Mouse (Mus musculus) megakaryocyte, adult 5-6 weeks (primary cell): ENCODE results near the gene Cd9. TPM values are rescaled to one million over a fixed set of nuclear protein-coding genes. Genes with fewer than 3 reads are reported as not detected.

Source experiments
- ATAC-seq: 2 replicates; pipeline ENCODE4 v1.8.0; 2016; ENCODE audit warnings: mild to moderate bottlenecking, inconsistent platforms; ENCODE audit not compliant: poor library complexity, severe bottlenecking
- total RNA-seq, 2 experiments: library from RNA; stranded (forward) in 1 of 2; stranded (reverse) in 1 of 2; fragments of 153-499, 151-499 nt in 1 of 2; fragments of 221-1000, 200-1000 nt in 1 of 2; gene quantifications; 2 replicates each; pipeline versions ENCODE4 v1.2.3 to v1.2.4; 2015 to 2017

Cd9 gene
- total RNA-seq, 2 experiments from 2014 or later = 65.5 to 100 TPM

DNA sequence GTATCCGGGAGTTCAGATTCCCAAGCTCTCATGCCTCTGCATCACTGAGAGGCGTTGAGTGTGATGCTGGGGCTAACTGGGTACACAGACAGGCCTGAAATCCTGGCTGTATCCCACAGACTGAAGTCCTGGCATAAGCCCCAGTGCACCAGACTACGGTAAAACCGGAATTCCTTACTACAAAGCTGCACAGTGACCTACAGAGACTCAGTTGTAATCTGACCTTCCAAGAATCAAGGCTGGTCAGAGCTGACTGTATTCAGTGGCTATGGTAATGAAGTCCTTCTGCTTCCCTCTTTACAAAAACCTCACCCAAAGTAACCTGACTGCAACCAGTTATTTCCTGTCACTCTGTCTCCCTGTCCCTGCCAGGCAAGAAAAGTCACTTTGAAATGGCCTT lies 47.4 kb downstream of the Cd9 start:
- 0 out of 2 replicates have a peak, but pooled peaks have one; percentile 13 for ATAC-seq

DNA sequence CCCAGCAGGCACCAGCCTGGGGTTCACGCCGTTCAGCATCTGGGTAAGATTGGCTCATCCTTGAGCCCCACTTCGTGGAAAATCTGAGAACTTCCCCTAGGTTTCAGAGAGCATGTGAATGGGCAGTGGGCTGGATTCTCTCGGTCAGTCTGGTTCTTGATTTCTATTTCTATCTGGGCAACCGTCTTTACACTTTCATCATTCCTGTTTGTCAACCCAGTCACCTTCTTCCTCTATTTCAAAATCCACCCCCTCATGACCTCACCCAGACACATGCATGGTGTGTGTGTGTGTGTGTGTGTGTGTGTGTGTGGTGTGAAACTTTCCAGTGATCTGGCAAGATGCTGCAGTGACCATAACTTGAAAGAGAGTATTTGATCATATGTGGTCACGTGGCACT lies 49.2 kb downstream of the Cd9 start:
- peak; percentile 91 for ATAC-seq

DNA sequence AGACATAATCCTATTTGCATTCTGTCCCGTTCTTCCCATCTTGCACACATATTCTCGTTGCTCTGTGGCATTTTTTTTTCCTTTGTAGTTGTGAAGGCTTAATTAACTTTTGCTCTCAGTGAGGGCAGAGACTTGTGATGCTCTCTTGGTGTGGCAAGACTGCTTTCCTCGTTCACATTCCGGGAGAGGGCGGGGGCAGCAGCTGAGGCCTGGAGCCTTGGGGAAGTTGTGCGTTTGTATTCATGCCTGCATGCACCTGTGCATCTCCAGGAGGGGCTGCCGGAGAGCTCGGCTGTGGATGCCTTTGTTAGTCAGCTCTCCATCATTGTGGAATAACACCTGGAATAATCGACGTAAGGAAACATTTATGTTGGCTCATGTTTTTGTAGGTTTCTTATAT lies 52.0 kb downstream of the Cd9 start:
- ATAC-seq = no peak

DNA sequence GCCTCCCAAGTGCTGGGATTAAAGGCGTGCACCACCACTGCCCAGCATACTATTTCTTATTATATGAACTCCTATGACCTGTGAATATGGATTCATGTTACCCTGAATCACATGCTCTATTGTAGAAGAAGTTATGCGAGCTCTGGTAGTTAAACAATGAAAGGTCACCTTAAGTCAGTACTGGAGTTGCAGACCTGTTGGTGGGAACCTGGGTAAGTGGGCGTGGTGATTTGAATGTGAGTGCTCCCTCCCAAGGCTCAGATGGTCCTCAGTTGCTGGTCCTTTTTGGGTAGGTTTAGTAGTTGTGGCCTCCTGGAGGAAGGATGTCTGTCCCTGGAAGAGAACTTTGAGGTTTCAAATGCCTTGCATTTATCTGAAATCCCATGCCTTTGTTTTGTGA lies 57.8 kb downstream of the Cd9 start:
- ATAC-seq = no peak

DNA sequence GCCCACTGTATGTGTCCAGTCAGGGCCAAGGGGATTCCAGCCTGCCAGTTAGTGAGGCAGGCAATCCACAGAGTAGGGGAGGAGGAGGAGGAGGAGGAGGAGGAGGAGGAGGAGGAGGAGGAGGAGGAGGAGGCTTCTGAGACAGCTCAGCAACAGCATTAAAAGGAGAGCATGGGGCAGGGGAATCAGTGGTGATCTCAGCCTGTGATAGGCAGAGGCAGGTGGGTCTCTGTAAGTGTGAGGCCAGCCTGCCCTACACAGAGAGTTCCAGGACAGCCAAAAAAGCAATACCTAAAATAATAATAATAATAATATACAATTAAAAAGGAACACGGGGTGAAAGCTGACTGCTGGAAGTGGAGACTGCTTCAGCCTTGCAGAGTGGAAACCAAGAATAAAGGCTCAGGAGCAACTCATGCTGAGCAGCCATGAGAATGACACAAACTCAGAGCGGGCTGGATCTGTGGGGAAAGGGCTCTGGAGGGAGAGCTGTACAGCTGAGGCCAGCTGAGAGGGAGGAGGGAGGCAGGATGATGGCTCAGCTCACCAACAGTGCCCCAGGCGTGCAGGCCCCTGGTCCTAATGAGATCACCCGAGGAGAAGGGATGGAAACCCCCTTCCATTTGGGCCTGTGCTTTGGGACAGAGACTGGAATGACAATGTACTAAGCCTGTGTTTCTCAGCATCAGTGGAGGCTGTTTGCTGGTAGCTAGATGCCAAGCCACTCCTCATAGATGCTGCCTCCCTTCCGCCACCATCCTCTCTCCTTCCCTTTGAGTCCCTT lies 59.7 kb downstream of the Cd9 start:
- no peak for ATAC-seq

DNA sequence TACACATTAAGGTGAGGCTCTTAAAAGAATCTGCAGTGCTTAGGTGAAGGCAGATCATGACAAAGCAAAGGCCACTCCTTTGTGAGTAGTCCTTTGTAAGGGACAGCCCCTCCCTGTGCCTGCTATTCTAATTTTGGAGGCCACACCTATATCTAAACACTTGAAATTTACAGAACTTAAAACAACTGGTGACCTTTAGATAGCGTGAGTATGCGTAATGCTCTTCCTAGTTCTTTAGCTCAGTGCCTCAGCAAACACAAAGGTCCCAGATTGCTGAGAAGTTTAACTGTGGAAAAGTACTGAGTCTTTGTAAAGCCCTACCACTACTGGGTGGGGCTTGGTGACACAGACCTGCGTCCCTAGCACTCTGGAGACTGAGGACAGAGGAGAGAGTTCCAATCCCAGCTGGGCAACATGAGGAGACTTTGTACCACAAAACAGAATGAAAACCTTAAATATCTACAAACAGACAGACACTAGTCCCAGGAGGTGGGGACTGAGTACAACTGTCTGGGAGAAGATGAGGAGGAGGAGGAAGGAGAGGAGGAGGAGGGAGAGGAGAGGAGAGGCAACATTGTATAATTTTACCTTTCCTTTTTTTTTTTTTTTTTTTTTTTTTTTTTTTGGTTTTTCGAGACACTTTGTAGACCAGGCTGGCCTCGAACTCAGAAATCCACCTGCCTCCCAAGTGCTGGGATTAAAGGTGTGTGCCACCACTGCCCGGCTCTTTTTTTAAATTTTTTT lies 60.7 kb downstream of the Cd9 start:
- ATAC-seq = peak; percentile 53

DNA sequence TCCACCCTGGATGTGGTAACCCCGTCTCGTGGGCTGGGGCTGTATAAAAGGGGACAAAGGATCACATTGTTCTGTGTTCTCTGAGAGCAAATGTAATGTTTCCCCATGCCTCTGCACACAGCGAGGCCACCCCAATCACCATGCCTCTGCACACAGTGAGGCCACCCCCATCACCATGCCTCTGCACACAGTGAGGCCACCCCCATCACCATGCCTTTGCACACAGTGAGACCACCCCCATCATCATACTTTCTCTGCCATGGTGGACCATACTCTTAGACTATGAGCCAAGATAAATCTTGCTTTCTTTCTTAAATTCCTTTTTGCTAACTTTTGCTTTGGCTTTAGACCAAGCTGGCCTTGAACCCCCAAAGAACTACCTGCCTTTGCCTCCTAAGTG lies 61.3 kb downstream of the Cd9 start:
- no peak for ATAC-seq

DNA sequence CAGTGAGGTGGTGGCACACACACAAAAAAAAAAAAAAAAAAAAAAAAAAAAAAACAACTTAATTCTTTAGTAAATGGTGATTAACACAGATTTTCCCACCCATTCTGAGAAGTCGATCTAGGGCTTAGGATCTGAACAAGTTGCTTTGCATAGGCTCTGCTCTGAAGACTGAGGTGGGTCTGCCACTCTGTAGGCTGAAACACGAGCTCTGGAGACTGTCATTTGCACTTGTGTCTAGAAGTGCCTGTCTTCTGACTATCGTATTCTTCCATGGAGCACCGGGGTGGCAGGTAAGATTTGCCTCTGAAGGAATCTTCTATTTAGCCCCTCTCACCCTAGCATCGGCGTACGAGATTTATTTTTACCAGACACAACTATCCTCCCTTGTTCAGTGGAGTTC lies 62.1 kb downstream of the Cd9 start:
- ATAC-seq = no peak

DNA sequence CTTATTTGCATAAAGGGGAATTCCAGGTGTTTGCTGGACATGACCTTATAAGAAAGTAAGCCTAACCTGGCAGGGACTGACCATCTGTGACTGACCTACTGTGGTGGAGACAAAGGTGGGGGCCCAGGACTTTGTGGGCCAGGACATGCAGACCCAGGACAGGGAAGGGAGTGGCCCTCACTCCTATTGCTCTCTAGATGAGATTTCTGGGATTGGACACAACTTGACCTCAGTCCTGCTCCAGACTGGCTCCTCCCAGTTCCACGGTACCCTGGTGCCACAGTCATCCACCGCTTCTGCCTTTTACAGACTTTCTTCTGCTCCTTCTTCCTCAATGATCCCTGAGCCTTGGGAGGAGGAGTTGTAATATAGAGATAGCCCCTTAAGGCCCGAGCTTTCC lies 63.6 kb downstream of the Cd9 start:
- no peak for ATAC-seq

DNA sequence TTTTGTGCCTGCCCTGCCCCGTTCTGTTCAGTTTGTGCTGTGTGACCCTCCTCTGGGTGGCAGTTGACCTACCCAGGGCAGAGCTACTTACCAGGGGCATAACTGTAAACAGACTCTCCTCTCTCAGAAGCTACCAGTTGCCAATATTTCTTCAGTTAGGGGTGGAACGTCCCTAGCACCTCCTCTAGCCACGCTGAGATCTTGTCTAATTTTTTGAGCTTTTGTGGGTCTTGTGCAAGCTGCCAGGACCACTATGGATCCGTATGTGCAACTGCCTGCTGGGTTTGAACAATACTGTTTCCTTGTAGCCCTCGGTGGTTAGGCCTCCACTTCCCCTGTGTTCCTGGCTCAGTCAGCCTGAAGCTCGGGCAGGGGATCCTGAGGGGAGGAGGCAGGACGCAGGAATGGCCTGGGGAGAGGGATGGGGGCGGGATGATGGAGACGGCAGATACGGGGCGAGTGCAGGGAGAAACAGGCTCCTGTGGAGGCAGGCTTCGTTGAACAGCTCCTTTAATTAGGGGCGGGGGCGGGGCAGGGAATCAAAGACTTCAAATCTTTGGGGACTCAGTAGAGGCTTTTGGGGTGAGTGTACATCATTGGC lies 64.1 kb downstream of the Cd9 start:
- ATAC-seq = peak; percentile 19

DNA sequence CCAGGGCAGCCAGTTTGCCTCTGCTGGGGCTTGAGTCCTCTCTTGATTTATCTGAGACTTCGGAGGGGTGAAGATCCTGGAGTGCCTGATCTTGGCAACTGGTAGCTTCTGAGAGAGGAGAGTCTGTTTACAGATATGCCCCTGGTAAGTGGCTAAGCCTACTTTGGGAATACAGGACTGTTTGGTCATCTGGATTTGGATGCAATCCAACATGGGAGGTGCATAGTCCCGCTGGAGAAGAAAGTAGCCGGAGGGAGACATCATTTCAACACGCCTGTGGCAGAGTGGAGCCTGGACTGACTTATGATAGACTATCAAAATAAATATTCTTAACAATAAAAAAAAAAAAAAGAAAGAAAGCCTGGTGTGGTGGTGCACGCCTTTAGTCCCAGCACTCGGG lies 64.8 kb downstream of the Cd9 start:
- ATAC-seq = no peak

DNA sequence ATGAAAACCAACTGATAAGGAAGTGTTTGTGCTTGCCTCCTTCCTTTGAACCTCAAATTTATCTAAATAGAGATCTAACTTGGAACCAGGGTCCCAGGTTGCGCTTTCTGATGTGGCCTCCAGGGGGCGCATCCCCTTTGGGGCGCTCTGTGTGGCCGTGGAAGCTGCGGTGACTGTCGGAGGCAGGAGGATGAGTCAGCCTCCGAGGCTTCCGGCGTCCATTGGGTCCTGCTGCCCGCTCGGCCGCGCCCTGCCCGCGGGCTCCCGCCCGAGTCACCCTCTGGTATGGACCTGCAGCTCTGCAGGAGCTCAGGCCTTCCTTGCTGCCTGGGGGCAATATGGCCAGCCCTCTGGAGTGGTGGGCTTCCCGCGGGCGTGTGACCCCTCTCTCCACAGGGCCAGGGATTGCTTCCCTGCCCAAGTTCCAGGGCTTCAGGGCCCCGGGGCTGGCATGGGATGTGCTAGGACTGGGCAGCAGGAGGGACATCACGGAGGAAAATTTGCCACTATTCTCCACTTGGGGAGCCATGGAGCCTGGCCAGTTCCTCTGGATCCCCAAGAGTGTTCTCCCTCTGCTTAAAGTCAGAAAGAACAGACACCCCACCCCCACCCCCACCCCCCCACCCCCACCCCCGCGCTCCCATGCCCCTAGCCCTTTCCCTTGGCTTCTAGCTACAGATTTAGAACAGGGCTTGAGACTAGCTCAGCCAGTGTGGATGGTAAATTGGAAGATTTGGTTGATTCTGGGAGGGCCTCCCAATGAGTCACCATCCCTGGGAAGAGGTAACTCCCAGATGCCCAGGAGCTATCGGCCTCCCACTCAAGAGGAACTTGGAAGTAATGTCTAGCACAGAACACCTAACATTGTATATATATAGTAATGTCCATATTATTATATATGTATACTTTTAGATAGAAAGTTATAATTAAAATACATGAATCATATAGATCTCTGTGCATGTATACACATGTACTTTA lies 67.9 kb downstream of the Cd9 start:
- peak; percentile 87 for ATAC-seq

DNA sequence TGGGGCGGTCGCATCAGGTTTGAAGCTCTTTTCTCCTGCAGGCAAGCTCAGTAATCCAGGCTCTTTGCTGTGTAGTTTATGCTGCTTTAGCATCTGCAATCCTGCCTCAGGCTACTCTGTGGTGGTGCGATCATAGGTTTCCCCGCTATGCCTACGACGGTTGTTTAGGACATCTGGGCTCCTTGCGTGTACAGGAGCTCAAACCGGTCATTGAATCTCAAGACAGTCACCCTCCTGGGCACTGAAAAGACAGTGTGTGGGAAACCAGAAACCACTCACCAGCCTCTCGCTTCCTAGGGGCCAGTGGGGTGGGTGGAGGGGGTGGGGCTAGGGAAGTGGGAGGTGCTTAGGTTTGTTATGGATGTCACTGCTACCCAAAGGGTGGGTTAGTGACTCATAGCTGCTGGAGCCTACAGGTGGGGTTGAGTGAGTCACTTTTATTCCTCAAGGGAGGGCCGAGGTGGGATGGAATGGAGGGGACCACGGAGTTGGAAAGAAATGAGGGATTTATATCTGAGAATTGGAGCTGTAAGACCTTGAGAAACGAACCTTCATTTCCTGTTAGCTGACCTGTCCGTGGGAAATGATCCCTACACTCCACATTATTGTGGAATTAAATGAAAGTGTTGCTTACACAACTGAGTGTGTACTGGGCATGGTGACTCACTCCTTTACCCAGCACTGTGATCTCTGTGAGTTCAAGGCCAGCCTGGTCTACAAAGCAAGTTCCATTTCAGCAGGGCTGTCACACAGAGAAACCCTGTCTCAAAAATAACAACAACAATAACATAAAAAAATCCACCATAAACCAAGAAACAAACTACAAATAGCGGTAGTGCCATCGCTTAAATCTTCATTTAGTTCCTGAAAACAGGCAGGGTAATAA lies 69.1 kb downstream of the Cd9 start:
- peak; percentile 17; the same call in 1 of the 2 replicates for ATAC-seq

DNA sequence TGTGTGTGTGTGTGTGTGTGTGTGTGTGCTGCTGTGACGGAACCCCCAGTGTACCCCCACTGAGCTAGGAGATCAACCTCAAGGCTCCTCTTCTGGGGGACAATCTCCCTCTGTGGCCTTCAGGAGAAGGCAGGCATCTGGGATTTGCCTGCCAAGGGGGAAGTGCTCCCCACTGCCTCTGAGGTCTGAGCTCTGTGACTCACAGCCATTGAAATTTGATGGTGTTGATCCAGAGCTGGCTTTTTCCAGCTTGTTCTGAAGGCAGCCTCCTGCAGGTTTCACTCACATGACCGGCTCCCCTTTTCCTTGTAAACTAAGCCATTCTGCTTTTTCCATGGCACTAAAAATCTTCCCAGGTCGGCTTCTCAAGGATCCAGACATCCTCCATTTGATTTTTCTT lies 70.4 kb downstream of the Cd9 start:
- ATAC-seq = no peak

DNA sequence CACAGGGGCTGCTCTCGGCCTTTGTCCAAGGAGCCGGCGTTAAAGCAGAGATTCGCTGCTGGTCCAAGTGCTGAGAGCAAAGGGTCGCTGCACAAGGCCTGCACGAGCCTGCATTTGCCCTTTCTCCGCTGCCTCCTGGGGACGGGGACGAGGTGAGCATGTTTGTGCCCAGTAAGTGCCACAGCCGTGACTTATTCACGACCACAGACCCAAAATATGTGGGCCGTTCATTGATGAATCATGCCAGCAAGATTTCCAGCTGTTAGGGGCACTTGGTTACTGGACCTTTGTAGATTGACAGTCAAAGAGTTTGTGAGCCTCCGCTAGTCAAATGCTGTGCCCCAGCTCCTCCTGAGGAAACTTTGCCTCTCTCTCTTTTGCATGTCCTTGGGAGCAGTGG lies 71.1 kb downstream of the Cd9 start:
- no peak for ATAC-seq

DNA sequence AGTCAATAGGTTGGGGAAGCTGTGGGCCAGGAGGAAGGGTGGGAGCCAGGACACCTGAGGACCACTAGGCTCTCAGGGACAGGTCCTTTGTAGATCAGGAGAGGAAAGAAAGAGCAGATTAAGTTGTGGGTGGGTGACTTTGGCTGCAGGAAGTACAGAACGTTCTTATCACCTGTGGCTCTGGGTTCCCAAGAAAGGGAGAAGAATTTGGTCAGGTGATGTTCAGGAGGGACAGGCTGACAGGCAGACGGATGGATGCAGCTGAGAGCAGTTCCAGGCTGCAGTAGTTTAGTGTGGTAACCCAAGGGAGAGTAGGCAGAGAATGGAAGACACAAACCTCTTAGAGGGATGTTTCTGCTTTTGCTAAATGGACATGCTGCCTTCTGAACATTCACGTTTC lies 71.5 kb downstream of the Cd9 start:
- ATAC-seq = no peak

DNA sequence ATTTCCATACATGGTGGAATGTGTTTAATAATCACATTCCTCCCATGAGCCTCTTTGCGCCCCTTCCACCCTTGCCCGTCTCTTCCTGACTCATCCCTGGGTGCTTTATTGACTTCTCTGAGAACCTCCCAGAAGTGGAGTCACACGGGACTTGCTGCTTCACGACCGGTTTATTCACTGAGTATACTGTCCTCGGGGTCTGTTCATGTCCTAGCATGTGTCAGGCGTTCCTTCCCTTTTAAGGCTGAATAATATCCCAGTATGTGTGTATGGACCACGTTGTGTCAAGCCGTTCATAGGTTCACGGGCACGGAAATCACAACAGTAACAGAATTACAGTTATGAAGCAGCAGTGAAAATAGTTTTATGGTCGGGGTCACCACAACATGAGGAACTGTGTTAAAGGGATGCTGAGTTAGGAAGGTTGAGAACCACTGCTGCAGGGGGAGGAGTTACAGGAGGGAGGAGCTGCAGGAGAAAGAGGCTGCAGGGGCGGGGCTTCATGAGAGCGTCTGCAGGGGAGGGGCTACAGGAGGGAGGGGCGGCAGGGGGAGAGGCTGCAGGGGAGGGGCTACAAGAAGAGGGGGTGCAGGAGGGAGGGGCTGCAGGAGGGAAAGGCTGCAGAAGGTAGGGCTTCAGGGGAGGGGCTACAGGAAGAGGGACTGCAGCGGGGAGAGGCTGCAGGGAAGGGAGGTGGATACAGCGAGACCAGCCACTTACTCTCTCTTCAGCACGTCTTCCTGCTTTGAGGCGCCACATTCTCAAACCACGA lies 72.4 kb downstream of the Cd9 start:
- ATAC-seq = peak; percentile 53

DNA sequence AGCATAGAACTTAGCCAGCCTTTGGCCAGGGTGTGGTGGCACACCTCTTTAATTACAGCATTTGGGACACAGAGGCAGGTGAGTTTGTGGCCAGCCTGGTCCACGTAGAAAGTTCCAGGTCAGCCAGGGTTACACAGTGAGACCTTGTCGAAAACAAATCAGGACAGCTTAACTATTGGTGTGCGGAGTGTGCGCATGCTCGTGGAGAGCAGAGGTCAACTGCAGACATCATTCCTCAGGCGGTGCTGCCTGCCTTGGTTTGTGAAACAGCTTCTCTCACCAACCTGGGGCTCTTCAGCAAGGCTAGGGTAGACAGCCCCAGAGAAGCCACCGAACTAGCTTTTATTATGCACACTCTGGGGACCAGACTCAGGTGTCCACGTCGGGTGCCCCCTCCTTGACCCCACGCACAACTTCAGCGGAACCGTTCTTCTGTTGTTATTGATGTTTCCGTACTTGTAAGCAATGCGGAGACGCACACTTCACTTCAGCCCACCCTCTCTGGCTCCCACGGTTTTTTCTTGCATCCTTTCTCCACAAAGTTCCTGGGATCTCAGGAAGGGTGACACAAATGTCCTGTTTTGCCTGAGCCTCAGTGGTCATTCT lies 74.0 kb downstream of the Cd9 start:
- no peak for ATAC-seq

DNA sequence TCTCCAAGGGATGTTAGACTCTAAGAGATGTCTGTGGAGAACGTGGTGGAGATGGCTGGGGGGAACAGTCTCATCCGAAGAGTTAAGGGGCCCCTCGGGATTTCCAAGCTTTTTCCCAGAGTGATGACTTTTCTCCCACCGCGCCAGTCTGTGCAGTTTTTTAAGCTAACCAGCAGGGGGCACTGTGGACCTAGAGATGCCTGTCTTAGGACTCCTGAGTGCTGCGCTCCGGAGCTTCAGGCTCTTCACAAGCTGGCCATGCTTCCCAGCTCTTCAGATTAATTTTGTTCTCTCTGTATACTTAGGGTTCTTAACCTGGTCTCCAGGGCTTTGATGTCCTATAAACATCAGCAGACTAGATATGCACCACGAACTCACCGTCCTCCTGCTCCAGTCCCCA lies 75.8 kb downstream of the Cd9 start:
- peak; percentile 81 for ATAC-seq
